Mouse (Mus musculus): ENCODE measurements around the gene Cwc25.

DNA sequence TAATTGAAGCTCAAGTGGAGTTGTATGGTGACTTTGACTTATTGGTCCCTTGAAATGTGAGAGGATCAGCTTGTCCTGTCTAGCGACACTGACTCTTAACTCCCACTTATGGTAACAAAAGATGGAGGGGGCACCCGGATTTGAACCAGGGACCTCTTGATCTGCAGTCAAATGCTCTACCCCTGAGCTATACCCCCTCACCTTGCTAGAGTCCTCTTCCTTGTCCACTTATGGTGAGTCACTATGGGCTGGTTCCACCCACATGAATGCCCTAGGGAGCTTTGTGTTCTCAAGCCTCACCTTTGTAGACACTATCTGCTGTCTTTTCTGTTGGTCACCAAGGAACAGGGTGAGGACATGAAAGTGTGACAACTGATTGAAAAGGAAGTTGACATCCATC is 3.3 kb upstream of the Cwc25 start:
- TF ChIP-seq CTCF (IDR thresholded peaks at IDR 0.05; ENCODE audit: control insufficient read depth, insufficient read depth, low read length) (no peak), POLR2A (IDR thresholded peaks at IDR 0.05; ENCODE audit: borderline replicate concordance, control insufficient read depth, low read depth, low read length) (no peak)
